Mouse (Mus musculus): ENCODE results near the gene Ehd4. TPM values are rescaled to one million over a fixed set of nuclear protein-coding genes. Genes with fewer than 3 reads are reported as not detected.

The Ehd4 gene
- total and polyA plus RNA-seq, 3 experiments, result 15.8 to 35.5 TPM; not detected in 1

DNA sequence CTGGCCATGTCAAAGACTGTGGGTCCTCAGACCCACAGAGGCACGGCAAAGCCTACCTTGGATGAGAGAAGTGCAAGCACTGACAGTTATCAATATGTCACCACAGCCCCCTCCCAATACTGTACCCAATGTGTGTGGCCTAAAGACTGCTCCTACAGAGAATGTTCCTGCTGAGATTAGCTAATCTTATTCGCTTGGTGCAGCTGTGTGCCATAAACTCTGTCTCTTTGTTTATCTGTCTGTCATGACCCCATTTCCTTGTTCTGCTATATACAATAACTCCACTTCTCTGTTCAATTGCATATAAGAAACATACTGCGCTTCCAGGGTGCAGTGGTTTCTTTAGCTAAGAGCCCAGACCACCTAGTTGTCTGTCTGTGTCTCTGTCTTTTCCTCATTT, 48.5 kb downstream of the Ehd4 start:
- Histone ChIP-seq H3K36me3 (ENCODE audit: control insufficient read depth in 1 of 2, insufficient read depth in 2 of 2, low read length in 2 of 2) (no peaks in the 10 kb centered on the region; a peak in 2 of 4 replicates), H3K27me3 (ENCODE audit: control insufficient read depth in 1 of 2, insufficient read depth in 2 of 2, low read length in 2 of 2) (no peaks in the 10 kb centered on the region), H3K4me3 (ENCODE audit: control insufficient read depth in 1 of 2, insufficient read depth in 1 of 2, low read depth in 2 of 2, low read length in 2 of 2) (no peak overlapping the region), H3K9ac (ENCODE audit: control insufficient read depth, low read depth, low read length, poor library complexity, severe bottlenecking) (no peak overlapping the region), H3K9me3 (replicated peaks; ENCODE audit: insufficient read depth, low read length) (no peaks in the 10 kb centered on the region), H3K4me1 (ENCODE audit: control insufficient read depth in 1 of 2, insufficient read depth in 2 of 2, low read length in 2 of 2) (peaks cover 0 to 3% of the 10 kb centered on the region in 2 experiments; a peak in 2 of 4 replicates), H3K79me2 (ENCODE audit: control insufficient read depth, insufficient read depth, low read length, poor library complexity) (no peaks in the 10 kb centered on the region), H3K27ac (ENCODE audit: control insufficient read depth, low read depth, low read length) (no peak overlapping the region)
- peak; percentile 81 for TF ChIP-seq RCOR1 (IDR thresholded peaks at IDR 0.05; ENCODE audit: low read depth, low read length)
- TF ChIP-seq GATA1 (IDR thresholded peaks at IDR 0.05; ENCODE audit: low read depth, low read length), result peak; percentile 68
- TF ChIP-seq ETS1 (IDR thresholded peaks at IDR 0.05; ENCODE audit: low read depth, low read length), result peak; percentile 58
- peak; percentile 74 for TF ChIP-seq TCF12 (IDR thresholded peaks at IDR 0.05; ENCODE audit: low read depth, low read length)
- no peak for TF ChIP-seq ZMIZ1 (IDR thresholded peaks at IDR 0.05; ENCODE audit: low read depth, low read length)
- no peak for TF ChIP-seq JUND (IDR thresholded peaks at IDR 0.05; ENCODE audit: low read depth, low read length)
- peak; percentile 53 to 69; a peak in 3 of 4 replicates for TF ChIP-seq EP300 (IDR thresholded peaks at IDR 0.05; ENCODE audit: low read depth in 1 of 2, low read length in 2 of 2)
- TF ChIP-seq TAL1 (IDR thresholded peaks at IDR 0.05; ENCODE audit: low read length), result peak; percentile 66
- TF ChIP-seq SIN3A (IDR thresholded peaks at IDR 0.05; ENCODE audit: low read length), result peak; percentile 39; the same call in 1 of the 2 replicates
- TF ChIP-seq MAFK (IDR thresholded peaks at IDR 0.05; ENCODE audit: borderline replicate concordance, low read depth, low read length), result no peak
- no peak; the same call in 1 of the 2 replicates for TF ChIP-seq MXI1 (IDR thresholded peaks at IDR 0.05; ENCODE audit: low read depth, low read length)
- peak; percentile 53 for DNase-seq (ENCODE audit: low read depth, low spot score)

DNA sequence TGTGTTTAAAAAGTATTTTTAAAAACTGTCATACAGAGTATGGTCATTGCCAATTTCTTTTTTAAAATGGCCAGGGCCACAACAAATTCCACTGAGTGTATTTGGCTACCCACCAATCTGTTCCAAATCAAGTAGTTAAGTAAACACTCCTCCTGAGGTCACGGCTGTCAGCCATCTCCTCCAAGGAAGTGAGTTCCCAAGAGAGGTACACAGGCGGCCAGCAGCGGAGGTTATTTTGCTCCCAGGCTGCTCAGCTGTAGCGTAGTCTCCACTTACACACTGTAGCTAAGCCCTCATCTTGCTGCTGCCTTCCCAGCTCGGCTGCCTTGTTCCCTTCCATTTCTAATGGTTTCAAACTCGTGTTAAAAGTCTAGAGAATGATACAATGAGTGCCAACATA, 51.5 kb downstream of the Ehd4 start:
- H3K4me3 ChIP-seq (ENCODE audit: control insufficient read depth in 1 of 2, insufficient read depth in 1 of 2, low read depth in 2 of 2, low read length in 2 of 2), result no peak overlapping the region
- no peaks in the 10 kb centered on the region for H3K79me2 ChIP-seq (ENCODE audit: control insufficient read depth, insufficient read depth, low read length, poor library complexity)
- H3K27ac ChIP-seq (ENCODE audit: control insufficient read depth, low read depth, low read length), result no peak overlapping the region
- DNase-seq (ENCODE audit: low read depth, low spot score), result no peak
- H3K9me3 ChIP-seq (replicated peaks; ENCODE audit: insufficient read depth, low read length), result no peaks in the 10 kb centered on the region
- TF ChIP-seq ZC3H11A (IDR thresholded peaks at IDR 0.05; ENCODE audit: low read depth, low read length), result no peak
- no peak for TF ChIP-seq ETS1 (IDR thresholded peaks at IDR 0.05; ENCODE audit: low read depth, low read length)
- no peak for TF ChIP-seq NELFE (IDR thresholded peaks at IDR 0.05; ENCODE audit: low read depth, low read length)
- TF ChIP-seq JUND (IDR thresholded peaks at IDR 0.05; ENCODE audit: low read depth, low read length), result no peak
- TF ChIP-seq MYC (IDR thresholded peaks at IDR 0.05; ENCODE audit: low read depth, low read length), result no peak
- TF ChIP-seq MAZ (IDR thresholded peaks at IDR 0.05; ENCODE audit: low read depth, low read length), result no peak
- TF ChIP-seq UBTF (IDR thresholded peaks at IDR 0.05; ENCODE audit: borderline replicate concordance, insufficient read depth, low read depth, low read length), result no peak
- no peak for TF ChIP-seq KAT2A (conservative IDR thresholded peaks at IDR 0.05; ENCODE audit: low read depth, low read length)
- TF ChIP-seq ELF1 (IDR thresholded peaks at IDR 0.05; ENCODE audit: low read depth, low read length), result no peak
- TF ChIP-seq POLR2A (IDR thresholded peaks at IDR 0.05; ENCODE audit: control insufficient read depth in 1 of 2, insufficient read depth in 1 of 2, low read depth in 1 of 2, low read length in 2 of 2, poor library complexity in 1 of 2), result no peak
- no peak for TF ChIP-seq POLR2AphosphoS2 (IDR thresholded peaks at IDR 0.05; ENCODE audit: low read length)
- TF ChIP-seq ZKSCAN1 (IDR thresholded peaks at IDR 0.05; ENCODE audit: low read depth, low read length), result no peak
- no peak for TF ChIP-seq HCFC1 (IDR thresholded peaks at IDR 0.05; ENCODE audit: low read depth, low read length)
- TF ChIP-seq USF2 (IDR thresholded peaks at IDR 0.05; ENCODE audit: borderline replicate concordance in 1 of 2, insufficient read depth in 1 of 2, low read depth in 1 of 2, low read length in 2 of 2), result no peak
- no peak for TF ChIP-seq MEF2A (IDR thresholded peaks at IDR 0.05; ENCODE audit: extremely low read depth, insufficient replicate concordance, low read depth, low read length, poor library complexity, severe bottlenecking)
- TF ChIP-seq TBP (IDR thresholded peaks at IDR 0.05; ENCODE audit: low read depth, low read length), result no peak
- TF ChIP-seq ZNF384 (IDR thresholded peaks at IDR 0.05; ENCODE audit: low read depth, low read length), result no peak
- no peak for TF ChIP-seq GABPA (IDR thresholded peaks at IDR 0.05; ENCODE audit: low read depth, low read length)
- no peak for TF ChIP-seq E2F4 (IDR thresholded peaks at IDR 0.05; ENCODE audit: borderline replicate concordance, low read depth, low read length)
- no peak for TF ChIP-seq CTCF (IDR thresholded peaks at IDR 0.05 in 2 of 3, conservative IDR thresholded peaks at IDR 0.05 in 1 of 3; ENCODE audit: control insufficient read depth in 1 of 3, insufficient read depth in 1 of 3, low read depth in 2 of 3, low read length in 3 of 3, poor library complexity in 1 of 3, severe bottlenecking in 1 of 3)
- H3K9ac ChIP-seq (ENCODE audit: control insufficient read depth, low read depth, low read length, poor library complexity, severe bottlenecking), result no peak overlapping the region
- no peaks in the 10 kb centered on the region; a peak in 2 of 4 replicates for H3K36me3 ChIP-seq (ENCODE audit: control insufficient read depth in 1 of 2, insufficient read depth in 2 of 2, low read length in 2 of 2)
- no peaks in the 10 kb centered on the region for H3K27me3 ChIP-seq (ENCODE audit: control insufficient read depth in 1 of 2, insufficient read depth in 2 of 2, low read length in 2 of 2)
- peaks cover 0 to 3% of the 10 kb centered on the region in 2 experiments; a peak in 2 of 4 replicates for H3K4me1 ChIP-seq (ENCODE audit: control insufficient read depth in 1 of 2, insufficient read depth in 2 of 2, low read length in 2 of 2)
